Mouse (Mus musculus) brain, adult 2 months (tissue): ENCODE data around the gene Pik3c2b.
A peak's percentile ranks its signal among the peaks of the same experiment; 100 is the strongest.

ENCODE experiments used
- DNase-seq: peaks from one replicate; pipeline ENCODE4 v3.0.0; 2011; ENCODE audit warnings: low read depth, low spot score

The Pik3c2b gene

DNA sequence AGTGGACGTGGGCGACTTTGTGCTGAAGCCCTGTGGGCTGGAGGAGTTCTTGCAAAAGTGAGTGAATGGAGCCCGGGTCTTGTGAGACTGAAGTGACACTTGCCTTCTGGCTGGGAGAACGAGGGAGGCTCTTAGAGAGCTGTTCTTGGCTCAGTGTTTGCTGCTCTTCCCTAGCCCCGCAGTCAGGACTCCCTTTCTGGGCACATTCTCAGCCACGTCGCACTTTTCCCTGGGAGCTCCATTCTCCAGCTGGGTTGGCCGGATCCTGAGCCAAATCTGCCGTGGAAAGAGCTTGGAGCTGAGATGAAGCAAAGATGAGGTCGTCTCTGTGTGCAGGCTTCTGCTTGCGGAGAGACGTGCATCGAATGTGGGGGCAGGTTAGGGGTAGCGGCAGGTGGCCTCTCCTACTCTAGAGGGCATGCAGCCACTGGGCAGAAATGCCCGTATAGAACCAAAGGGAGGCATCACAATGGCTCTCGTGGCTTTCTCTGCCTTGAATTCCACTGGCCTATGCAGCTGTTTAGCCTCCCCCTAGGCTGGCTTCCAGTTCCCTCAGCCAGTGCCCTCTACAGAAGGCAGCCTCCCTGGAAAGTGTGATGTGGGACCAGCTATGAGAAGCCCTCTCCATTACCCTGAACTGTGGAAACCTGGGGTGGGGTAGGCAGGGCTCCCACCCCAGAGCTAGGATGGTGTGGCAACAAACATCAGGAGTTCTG, 26.4 kb downstream of the Pik3c2b start:
- peak; percentile 88 for DNase-seq

DNA sequence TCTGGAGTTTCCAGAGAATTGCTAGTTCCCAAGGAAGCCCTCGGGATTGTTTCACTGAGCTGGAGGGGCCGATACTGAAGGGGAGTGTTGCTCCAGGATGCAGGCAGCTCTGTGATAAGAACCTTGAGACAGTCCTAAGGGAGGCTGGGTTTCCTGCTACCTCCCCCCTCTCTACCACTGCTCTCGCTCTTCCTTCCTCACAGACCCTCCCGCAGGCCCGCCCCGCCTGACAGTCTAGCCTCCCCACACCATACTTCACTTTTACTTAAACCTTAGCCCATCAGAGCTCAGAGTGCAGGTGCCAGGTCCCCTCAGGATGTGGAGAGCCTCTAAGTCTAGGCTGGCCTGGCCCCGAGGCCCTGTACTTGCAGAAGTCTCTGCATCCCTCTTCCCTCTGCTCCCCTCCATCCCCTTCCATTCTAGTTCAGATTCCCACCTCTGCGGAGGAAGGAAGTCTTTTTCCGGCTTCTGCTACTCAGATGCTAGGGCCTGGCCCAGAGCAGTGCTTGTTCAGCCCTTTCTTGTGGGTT, 27.9 kb downstream of the Pik3c2b start:
- no peak for DNase-seq

- no peak for DNase-seq
These were observed 29.1 kb downstream of the Pik3c2b start for GRCm38 (mm10) chr1:133074541-133074940.

DNA sequence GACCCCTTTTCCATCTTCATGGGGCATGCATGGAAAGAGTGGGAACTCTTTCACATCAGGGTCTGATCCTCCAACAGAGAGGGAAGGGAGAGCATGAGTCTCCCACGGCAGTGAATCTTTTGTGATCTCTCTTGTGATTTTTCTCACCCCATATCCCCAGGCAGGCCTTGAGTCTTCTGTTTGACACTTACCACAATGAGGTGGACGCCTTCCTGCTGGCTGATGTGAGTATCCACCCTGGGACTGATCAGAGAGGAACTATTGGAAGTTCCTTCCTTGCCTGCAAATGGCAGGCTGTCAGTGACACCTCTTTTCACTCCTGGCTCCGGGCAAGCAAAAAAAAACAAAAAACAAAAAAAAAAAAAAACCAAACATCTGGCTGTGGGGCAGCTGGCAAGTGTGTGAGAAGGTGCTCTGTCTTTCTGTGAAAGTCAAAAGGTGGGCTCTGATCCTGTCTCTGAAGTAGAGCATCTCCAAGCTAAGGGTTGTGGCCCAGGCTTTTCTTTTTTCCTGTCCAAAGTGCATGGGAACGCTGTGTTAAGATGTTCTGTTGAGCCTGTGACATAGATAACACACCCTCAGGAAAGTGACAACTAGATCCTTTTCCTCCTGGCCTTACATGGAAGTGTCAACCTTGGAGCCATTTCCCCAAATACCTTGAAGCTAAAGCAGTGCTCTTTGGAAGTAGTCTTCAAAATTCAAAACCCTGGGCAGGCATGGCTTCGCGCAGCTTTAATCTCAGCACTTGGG, 30.4 kb downstream of the Pik3c2b start:
- DNase-seq: no peak

- no peak for DNase-seq
These were observed 31.4 kb downstream of the Pik3c2b start for GRCm38 (mm10) chr1:133076681-133077514.

GRCm38 (mm10) chr1:133077606-133078337, 32.3 kb downstream of the Pik3c2b start:
- DNase-seq: peak; percentile 34

- no peak for DNase-seq
These were observed 32.9 kb downstream of the Pik3c2b start for GRCm38 (mm10) chr1:133078338-133078727.

DNA sequence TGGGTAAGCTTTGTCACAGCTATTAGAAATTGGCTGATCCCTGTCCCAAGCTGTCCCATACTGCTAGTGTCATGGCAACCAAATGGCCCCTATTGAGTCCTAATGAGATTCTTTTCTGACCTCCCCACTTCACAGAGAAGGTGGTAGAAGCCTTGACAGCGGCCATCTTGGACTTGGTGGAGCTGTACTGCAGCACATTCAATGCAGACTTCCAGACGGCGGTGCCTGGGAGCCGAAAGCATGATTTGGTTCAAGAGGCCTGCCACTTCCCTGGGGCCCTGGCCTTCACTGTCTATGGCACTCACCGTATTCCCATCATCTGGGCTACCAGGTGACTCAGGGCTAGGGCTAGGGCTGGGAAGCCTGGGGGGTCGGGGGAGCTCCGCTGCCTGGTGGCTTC, 34.0 kb downstream of the Pik3c2b start:
- no peak for DNase-seq

GRCm38 (mm10) chr1:133080079-133080561, 34.7 kb downstream of the Pik3c2b start:
- no peak for DNase-seq

DNA sequence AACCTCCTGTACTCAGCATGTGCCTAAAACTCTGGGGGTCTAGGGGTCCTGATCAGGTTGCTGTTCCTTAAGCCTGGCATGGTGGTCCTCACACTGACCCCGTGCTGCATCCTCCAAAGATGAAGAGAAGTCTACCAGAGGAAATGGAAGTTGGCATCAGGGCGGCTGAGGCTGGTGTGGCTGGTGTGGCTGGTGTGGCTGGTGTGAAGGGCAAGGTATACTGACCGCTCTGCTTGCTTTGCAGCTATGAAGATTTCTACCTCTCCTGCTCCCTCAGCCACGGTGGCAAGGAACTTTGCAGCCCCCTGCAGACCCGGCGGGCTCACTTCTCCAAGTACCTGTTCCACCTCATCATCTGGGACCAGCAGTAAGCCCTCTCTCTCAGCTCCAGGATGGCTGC, 35.2 kb downstream of the Pik3c2b start:
- no peak for DNase-seq

DNA sequence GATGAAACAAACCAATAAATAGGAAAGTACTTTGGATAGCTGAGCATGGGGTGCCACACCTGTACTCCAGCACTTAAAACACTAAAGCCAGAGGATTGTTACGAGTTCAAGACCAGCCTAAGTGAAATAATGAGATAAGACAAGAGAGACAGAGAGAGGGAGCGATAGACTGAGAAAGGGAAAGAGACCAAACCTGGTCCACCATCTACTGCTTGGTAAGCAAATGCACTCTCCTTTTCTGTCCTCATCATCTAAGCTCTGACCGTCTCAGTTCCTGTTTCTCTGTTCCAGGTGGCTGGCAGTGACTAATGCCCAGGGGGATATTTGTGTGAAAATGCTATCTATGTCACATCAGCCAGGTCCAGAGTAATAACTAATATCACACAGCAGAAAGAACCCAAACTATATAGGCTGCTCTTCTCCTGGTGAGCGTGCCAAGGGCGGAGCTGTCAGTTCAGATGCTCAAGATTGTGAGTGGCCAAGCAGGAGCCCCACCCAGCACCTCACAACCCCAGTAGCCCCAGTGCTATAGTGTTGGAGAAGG, 37.6 kb downstream of the Pik3c2b start:
- DNase-seq: no peak

GRCm38 (mm10) chr1:133083942-133084625, 38.6 kb downstream of the Pik3c2b start:
- no peak for DNase-seq

DNA sequence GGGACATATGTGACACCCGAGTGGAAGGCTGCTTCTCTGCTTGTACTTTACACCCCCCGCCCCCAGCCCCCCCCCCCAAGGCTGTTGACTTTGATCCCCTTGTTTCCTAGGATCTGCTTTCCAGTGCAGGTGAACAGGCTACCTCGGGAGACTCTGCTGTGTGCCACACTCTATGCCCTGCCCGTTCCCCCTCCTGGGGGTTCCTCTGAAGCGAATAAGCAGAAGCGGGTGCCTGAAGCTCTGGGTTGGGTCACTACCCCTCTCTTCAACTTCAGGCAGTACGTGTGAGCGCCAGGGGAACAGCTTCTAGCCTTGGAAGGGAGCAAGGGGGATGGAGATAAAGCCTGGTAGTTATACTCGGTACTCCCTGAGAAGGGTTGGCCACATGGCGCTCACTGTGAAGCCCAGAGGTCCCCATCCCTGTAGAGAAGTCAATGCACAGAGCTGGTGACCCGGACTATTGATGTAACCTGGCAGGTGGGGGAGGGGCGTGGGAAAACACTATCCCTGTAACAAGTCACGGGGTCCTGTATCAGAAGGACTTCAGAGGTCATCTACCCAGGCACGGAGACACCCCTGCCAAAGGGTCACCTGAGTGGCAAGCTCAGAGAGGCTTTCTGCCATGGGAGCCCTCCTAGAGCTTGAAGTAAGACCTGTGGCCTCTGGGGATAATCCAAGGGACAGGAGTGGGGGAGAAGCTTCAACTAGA, 39.4 kb downstream of the Pik3c2b start:
- no peak for DNase-seq

- no peak for DNase-seq
These were observed 39.9 kb downstream of the Pik3c2b start for GRCm38 (mm10) chr1:133085417-133085742.

GRCm38 (mm10) chr1:133086804-133087203, 41.3 kb downstream of the Pik3c2b start:
- no peak for DNase-seq

- peak; percentile 81 for DNase-seq
These were observed 41.9 kb downstream of the Pik3c2b start for GRCm38 (mm10) chr1:133087206-133087905.

- no peak for DNase-seq
These were observed 42.7 kb downstream of the Pik3c2b start for GRCm38 (mm10) chr1:133088196-133088595.

DNA sequence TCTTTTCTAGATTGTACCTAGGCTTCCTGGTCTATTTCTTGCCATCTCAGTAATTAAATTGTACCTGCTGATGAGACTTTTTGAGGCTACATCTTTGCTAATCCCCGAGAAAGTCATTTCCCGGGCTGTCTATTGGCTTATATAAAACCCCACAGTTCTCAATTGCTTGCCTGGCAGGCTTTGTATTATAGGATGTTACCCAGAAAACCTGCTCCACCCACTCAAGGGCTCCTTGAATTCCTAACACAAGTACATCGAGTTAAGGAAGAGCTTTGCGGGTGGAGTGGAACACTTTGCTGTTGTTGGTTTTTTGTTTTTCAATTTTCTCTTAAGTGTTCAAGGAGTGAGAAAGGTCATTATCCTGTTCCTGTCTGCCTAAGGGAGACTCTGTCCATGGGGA, 43.9 kb downstream of the Pik3c2b start:
- peak; percentile 62 for DNase-seq

DNA sequence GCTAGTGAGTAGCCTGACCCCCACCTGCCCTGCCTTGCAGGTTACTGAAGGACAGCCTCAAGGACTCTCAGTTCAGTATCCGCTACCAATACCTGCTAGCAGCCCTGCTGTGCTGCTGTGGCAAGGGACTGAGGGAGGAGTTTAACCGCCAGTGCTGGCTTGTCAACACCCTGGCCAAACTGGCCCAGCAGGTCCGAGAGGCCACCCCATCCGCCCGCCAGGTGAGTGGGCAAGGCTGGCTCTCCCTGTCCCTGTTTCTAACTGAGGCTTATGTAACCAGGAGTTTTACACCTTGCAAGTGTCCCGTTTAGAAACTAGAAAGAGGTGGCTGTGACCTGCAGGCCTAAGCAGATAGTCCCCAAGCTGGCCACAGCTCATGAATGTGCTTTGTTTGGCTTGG, 45.2 kb downstream of the Pik3c2b start:
- DNase-seq: no peak
